Mouse (Mus musculus): ENCODE data around the gene Lce1g. TPM values are rescaled to one million over a fixed set of nuclear protein-coding genes. Genes with fewer than 3 reads are reported as not detected.

Gene Lce1g
- polyA plus RNA-seq, 1 experiment from 2014 or later, result not detected

DNA sequence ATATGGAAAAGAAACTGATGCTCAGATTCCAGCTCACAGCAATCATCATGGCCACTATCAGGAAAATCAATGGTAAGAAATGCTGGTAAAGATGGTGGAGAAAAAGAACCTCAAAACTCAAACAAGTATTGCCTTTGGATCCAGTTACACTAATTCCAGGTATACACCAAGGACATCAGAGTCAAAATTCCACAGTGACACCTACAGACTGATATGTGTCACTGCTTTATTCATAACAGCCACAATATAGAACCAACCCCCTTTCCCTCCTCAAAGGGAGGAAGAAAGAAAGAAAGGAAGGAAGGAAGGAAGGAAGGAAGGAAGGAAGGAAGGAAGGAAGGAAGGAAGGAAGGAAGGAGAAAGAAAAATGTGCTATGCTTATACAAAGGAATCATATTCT lies 37.0 kb downstream of the Lce1g start:
- Histone ChIP-seq H3K36me3 (ENCODE audit: control insufficient read depth, insufficient read depth, low read length) (no peaks in the 10 kb centered on the region), H3K4me2 (replicated peaks; ENCODE audit: low read depth, low read length) (no peak overlapping the region), H3K9ac (replicated peaks; ENCODE audit: low read depth, low read length) (no peak overlapping the region), H3K4me3 (ENCODE audit: low read depth, low read length) (no peak overlapping the region), H3K9me3 (ENCODE audit: control insufficient read depth, low read depth, low read length) (no peaks in the 10 kb centered on the region), H3K27ac (ENCODE audit: low read length) (no peak overlapping the region), H3K4me1 (ENCODE audit: control insufficient read depth, insufficient read depth, low read length) (no peaks in the 10 kb centered on the region), H3K27me3 (ENCODE audit: control insufficient read depth, insufficient read depth, low read length) (no peaks in the 10 kb centered on the region)
- ATAC-seq (ENCODE audit: insufficient number of reproducible peaks, insufficient read depth, low FRiP score, low read depth), result no peak

DNA sequence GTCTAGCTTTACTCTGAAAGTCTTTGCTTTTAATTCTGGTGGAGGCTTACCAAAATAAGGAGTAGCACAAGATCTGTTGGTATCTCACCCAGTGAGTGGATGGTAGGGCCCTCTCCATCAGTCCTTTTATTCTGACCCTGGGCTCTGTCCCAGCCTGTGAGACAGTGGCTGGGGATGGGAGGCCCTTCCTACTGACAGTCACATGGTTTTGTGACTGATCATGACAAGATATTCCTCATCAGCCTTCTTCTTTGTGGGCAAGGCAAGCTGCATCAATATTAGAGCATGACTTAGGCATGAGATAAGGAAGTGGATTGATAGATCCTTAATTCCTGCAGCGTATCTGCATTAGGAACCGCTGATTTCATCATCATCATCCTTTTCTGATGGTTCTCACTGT lies 43.2 kb downstream of the Lce1g start, which contains the start of gene Lce1e:
Lce1e (minus strand) TSS at position 101 of the 400 bp plus-strand sequence.
- Histone ChIP-seq H3K4me1 (ENCODE audit: control insufficient read depth, insufficient read depth, low read length) (no peaks in the 10 kb centered on the region), H3K4me3 (ENCODE audit: low read depth, low read length) (no peak within 1 kb of the TSS), H3K4me2 (replicated peaks; ENCODE audit: low read depth, low read length) (no peak within 1 kb of the TSS), H3K9me3 (ENCODE audit: control insufficient read depth, low read depth, low read length) (no peaks in the 10 kb centered on the region), H3K9ac (replicated peaks; ENCODE audit: low read depth, low read length) (no peak within 1 kb of the TSS), H3K27ac (ENCODE audit: low read length) (no peak within 1 kb of the TSS), H3K36me3 (ENCODE audit: control insufficient read depth, insufficient read depth, low read length) (no peaks in the 10 kb centered on the region), H3K27me3 (ENCODE audit: control insufficient read depth, insufficient read depth, low read length) (no peaks in the 10 kb centered on the region)
- ATAC-seq (ENCODE audit: insufficient number of reproducible peaks, insufficient read depth, low FRiP score, low read depth), result no peak
- WGBS, result 79% methylated on average over 2 of the region's 2 CpGs

Other genes starting within 250 kb of the Lce1g start
- gene 2310046K23Rik, start 217.8 kb downstream of the Lce1g start, polyA plus RNA-seq (2014; fragmentation: Nextera tagmentation; extraction: Ambion mirVana), result not detected in 2 replicates
- gene Ivl, start 178.6 kb downstream of the Lce1g start, polyA plus RNA-seq (2014; fragmentation: Nextera tagmentation; extraction: Ambion mirVana), result 0.25 and 0.52 TPM in 2 replicates
- gene Smcp, start 163.3 kb downstream of the Lce1g start, polyA plus RNA-seq (2014; fragmentation: Nextera tagmentation; extraction: Ambion mirVana), result not detected in 2 replicates
- gene 2210017I01Rik, start 144.8 kb downstream of the Lce1g start, polyA plus RNA-seq (2014; fragmentation: Nextera tagmentation; extraction: Ambion mirVana), result not detected in 2 replicates
- gene Lce6a, start 130.7 kb downstream of the Lce1g start, polyA plus RNA-seq (2014; fragmentation: Nextera tagmentation; extraction: Ambion mirVana), result not detected in 2 replicates
- gene Lce1a1, start 104.0 kb downstream of the Lce1g start, polyA plus RNA-seq (2014; fragmentation: Nextera tagmentation; extraction: Ambion mirVana), result not detected in 2 replicates
- gene Lce1b, start 95.4 kb downstream of the Lce1g start, polyA plus RNA-seq (2014; fragmentation: Nextera tagmentation; extraction: Ambion mirVana), result not detected in 2 replicates
- gene Lce1a2, start 82.0 kb downstream of the Lce1g start, polyA plus RNA-seq (2014; fragmentation: Nextera tagmentation; extraction: Ambion mirVana), result not detected in 2 replicates
- gene Lce1c, start 73.1 kb downstream of the Lce1g start, polyA plus RNA-seq (2014; fragmentation: Nextera tagmentation; extraction: Ambion mirVana), result not detected in 2 replicates
- not detected in 2 replicates for gene Lce1d, start 65.1 kb downstream of the Lce1g start, polyA plus RNA-seq (2014; fragmentation: Nextera tagmentation; extraction: Ambion mirVana)
- not detected in 2 replicates for gene Lce1e, start 43.3 kb downstream of the Lce1g start, polyA plus RNA-seq (2014; fragmentation: Nextera tagmentation; extraction: Ambion mirVana)
- not detected in 2 replicates for gene Lce1f, start 32.0 kb downstream of the Lce1g start, polyA plus RNA-seq (2014; fragmentation: Nextera tagmentation; extraction: Ambion mirVana)
- gene Gm38119, start 13.2 kb downstream of the Lce1g start, polyA plus RNA-seq (2014; fragmentation: Nextera tagmentation; extraction: Ambion mirVana), result not detected in 2 replicates
- not detected in 2 replicates for gene Lce1h, start 12.7 kb upstream of the Lce1g start, polyA plus RNA-seq (2014; fragmentation: Nextera tagmentation; extraction: Ambion mirVana)
- not detected in 2 replicates for gene Lce1i, start 26.6 kb upstream of the Lce1g start, polyA plus RNA-seq (2014; fragmentation: Nextera tagmentation; extraction: Ambion mirVana)
- not detected in 2 replicates for gene Lce1j, start 38.2 kb upstream of the Lce1g start, polyA plus RNA-seq (2014; fragmentation: Nextera tagmentation; extraction: Ambion mirVana)
- not detected in 2 replicates for gene Lce1k, start 55.6 kb upstream of the Lce1g start, polyA plus RNA-seq (2014; fragmentation: Nextera tagmentation; extraction: Ambion mirVana)
- 0.15 TPM in 1 of 2 replicates, not detected in the other for gene Kprp, start 74.9 kb upstream of the Lce1g start, polyA plus RNA-seq (2014; fragmentation: Nextera tagmentation; extraction: Ambion mirVana)
- not detected in 2 replicates for gene Lce1l, start 98.9 kb upstream of the Lce1g start, polyA plus RNA-seq (2014; fragmentation: Nextera tagmentation; extraction: Ambion mirVana)
- gene 2310050C09Rik, start 117.9 kb upstream of the Lce1g start, polyA plus RNA-seq (2014; fragmentation: Nextera tagmentation; extraction: Ambion mirVana), result not detected in 2 replicates
- not detected in 2 replicates for gene Lce3a, start 173.9 kb upstream of the Lce1g start, polyA plus RNA-seq (2014; fragmentation: Nextera tagmentation; extraction: Ambion mirVana)
- not detected in 2 replicates for gene Lce3b, start 180.6 kb upstream of the Lce1g start, polyA plus RNA-seq (2014; fragmentation: Nextera tagmentation; extraction: Ambion mirVana)
- gene Lce3c, start 192.1 kb upstream of the Lce1g start, polyA plus RNA-seq (2014; fragmentation: Nextera tagmentation; extraction: Ambion mirVana), result not detected in 2 replicates
- not detected in 2 replicates for gene Lce3d, start 205.1 kb upstream of the Lce1g start, polyA plus RNA-seq (2014; fragmentation: Nextera tagmentation; extraction: Ambion mirVana)
- gene Lce3e, start 214.7 kb upstream of the Lce1g start, polyA plus RNA-seq (2014; fragmentation: Nextera tagmentation; extraction: Ambion mirVana), result not detected in 2 replicates
- gene Lce3f, start 239.9 kb upstream of the Lce1g start, polyA plus RNA-seq (2014; fragmentation: Nextera tagmentation; extraction: Ambion mirVana), result not detected in 2 replicates